Mouse (Mus musculus): ENCODE measurements around the gene Retnla. TPM values are rescaled to one million over a fixed set of nuclear protein-coding genes. Genes with fewer than 3 reads are reported as not detected.

Retnla gene
- not detected in 2 replicates for polyA plus RNA-seq (2015; fragmentation: Nextera tagmentation; extraction: Ambion mirVana)

DNA sequence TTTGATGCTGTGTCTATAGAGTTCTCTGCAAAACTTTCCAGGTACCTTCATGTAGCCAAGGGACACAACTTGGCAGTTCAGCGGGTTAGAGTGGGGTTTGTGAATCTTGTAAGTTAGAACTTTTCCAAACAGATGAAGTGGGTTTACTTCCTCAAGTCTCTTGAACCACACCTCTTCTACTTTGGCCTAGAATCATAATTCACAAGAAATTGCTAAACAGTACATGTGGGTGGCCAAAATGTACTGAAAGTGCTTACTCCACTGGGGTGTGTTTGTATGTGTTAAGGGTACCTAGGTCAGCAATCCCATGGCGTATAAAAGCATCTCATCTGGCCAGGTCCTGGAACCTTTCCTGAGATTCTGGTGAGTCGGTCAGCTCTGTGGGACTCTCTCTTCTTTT is at the start of gene Retnla:
Gene Retnla (plus strand): TSS at position 286 of the 400 bp plus-strand sequence.
- Histone ChIP-seq H3K27me3 (ENCODE audit: control insufficient read depth, insufficient read depth, low read depth, low read length) (no peaks in the 10 kb centered on the region), H3K9ac (ENCODE audit: low read depth, low read length) (no peak within 1 kb of the TSS), H3K27ac (ENCODE audit: low read length) (no peak within 1 kb of the TSS), H3K9me3 (replicated peaks; ENCODE audit: control insufficient read depth, low read length, poor library complexity, severe bottlenecking) (no peaks in the 10 kb centered on the region), H3K4me3 (ENCODE audit: low read depth, low read length) (no peak within 1 kb of the TSS), H3K4me2 (ENCODE audit: low read length) (no peak within 1 kb of the TSS), H3K36me3 (ENCODE audit: control insufficient read depth, insufficient read depth, low read length) (no peaks in the 10 kb centered on the region), H3K4me1 (ENCODE audit: control insufficient read depth, insufficient read depth, low read length) (no peaks in the 10 kb centered on the region)
- ATAC-seq = no peak
- WGBS = 81% methylated on average over 3 of the region's 3 CpGs

- ATAC-seq = no peak
- no peaks in the 10 kb centered on the region for H3K4me1 ChIP-seq (ENCODE audit: control insufficient read depth, insufficient read depth, low read length)
These were observed 44.1 kb upstream of the Retnla start for GRCm38 (mm10) chr16:48798285-48798684.

GRCm38 (mm10) chr16:48799470-48799869 is 42.9 kb upstream of the Retnla start:
- no peak for ATAC-seq
- 81% methylated on average over 3 of the region's 3 CpGs for WGBS
- Histone ChIP-seq H3K27ac (ENCODE audit: low read length) (no peak overlapping the region), H3K4me3 (ENCODE audit: low read depth, low read length) (no peak overlapping the region), H3K4me2 (ENCODE audit: low read length) (no peak overlapping the region), H3K9ac (ENCODE audit: low read depth, low read length) (no peak overlapping the region), H3K27me3 (ENCODE audit: control insufficient read depth, insufficient read depth, low read depth, low read length) (no peaks in the 10 kb centered on the region), H3K36me3 (ENCODE audit: control insufficient read depth, insufficient read depth, low read length) (no peaks in the 10 kb centered on the region), H3K4me1 (ENCODE audit: control insufficient read depth, insufficient read depth, low read length) (no peaks in the 10 kb centered on the region), H3K9me3 (replicated peaks; ENCODE audit: control insufficient read depth, low read length, poor library complexity, severe bottlenecking) (no peaks in the 10 kb centered on the region)

More at GRCm38 (mm10) chr16:48798285-48798684, 44.1 kb upstream of the Retnla start:
- no peaks in the 10 kb centered on the region for H3K36me3 ChIP-seq (ENCODE audit: control insufficient read depth, insufficient read depth, low read length)
- H3K4me2 ChIP-seq (ENCODE audit: low read length) = no peak overlapping the region
- WGBS = 82% methylated on average over 3 of the region's 3 CpGs
- H3K27ac ChIP-seq (ENCODE audit: low read length) = no peak overlapping the region
- no peaks in the 10 kb centered on the region for H3K9me3 ChIP-seq (replicated peaks; ENCODE audit: control insufficient read depth, low read length, poor library complexity, severe bottlenecking)
- H3K4me3 ChIP-seq (ENCODE audit: low read depth, low read length) = no peak overlapping the region
- H3K9ac ChIP-seq (ENCODE audit: low read depth, low read length) = no peak overlapping the region
- no peaks in the 10 kb centered on the region for H3K27me3 ChIP-seq (ENCODE audit: control insufficient read depth, insufficient read depth, low read depth, low read length)

DNA sequence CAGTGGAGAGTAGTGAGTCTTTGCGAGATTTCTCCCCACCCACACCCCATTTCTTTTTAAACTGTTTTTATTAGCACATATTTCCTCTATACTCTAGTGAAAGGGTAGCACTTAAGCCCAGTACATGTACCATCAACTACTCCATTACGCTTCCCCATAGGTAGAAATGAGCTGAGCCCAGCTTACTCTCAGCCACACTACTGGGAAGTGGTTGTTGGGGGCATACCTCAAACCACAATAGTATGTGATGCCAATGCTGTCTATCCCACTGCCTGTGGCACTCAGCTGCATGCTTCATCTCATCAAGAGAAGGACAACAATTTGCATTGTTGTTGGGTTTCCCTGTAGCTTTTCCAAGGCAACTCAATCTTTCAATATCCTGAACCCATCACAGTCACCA is 41.4 kb upstream of the Retnla start:
- no peaks in the 10 kb centered on the region for H3K9me3 ChIP-seq (replicated peaks; ENCODE audit: control insufficient read depth, low read length, poor library complexity, severe bottlenecking)
- H3K27me3 ChIP-seq (ENCODE audit: control insufficient read depth, insufficient read depth, low read depth, low read length) = no peaks in the 10 kb centered on the region
- H3K9ac ChIP-seq (ENCODE audit: low read depth, low read length) = no peak overlapping the region
- no peak for ATAC-seq
- no peaks in the 10 kb centered on the region for H3K36me3 ChIP-seq (ENCODE audit: control insufficient read depth, insufficient read depth, low read length)
- WGBS = 94% methylated on average over 2 of the region's 2 CpGs
- H3K4me3 ChIP-seq (ENCODE audit: low read depth, low read length) = no peak overlapping the region
- H3K4me1 ChIP-seq (ENCODE audit: control insufficient read depth, insufficient read depth, low read length) = no peaks in the 10 kb centered on the region
- no peak overlapping the region for H3K4me2 ChIP-seq (ENCODE audit: low read length)
- no peak overlapping the region for H3K27ac ChIP-seq (ENCODE audit: low read length)

DNA sequence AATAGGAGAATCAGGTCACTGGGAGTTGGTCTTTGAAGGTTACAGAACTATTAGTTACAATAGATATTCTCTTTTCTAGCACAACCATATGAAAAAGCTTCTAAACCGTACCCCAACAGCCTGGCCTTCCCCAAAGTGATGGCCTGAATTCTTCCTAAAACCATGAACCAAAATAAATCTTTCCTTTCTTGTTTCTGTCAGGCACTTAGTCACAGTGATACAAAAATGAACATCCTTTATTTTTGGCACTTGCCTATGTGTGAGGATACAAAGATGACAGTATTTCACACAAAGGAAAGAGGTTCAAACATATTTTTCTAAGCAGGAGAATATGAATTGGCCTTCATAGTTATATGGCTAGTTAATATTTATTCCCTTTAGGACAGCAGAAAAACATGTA is 36.9 kb upstream of the Retnla start:
- no peak overlapping the region for H3K9ac ChIP-seq (ENCODE audit: low read depth, low read length)
- H3K9me3 ChIP-seq (replicated peaks; ENCODE audit: control insufficient read depth, low read length, poor library complexity, severe bottlenecking) = no peaks in the 10 kb centered on the region
- ATAC-seq = no peak
- H3K36me3 ChIP-seq (ENCODE audit: control insufficient read depth, insufficient read depth, low read length) = no peaks in the 10 kb centered on the region
- no peak overlapping the region for H3K27ac ChIP-seq (ENCODE audit: low read length)
- H3K4me2 ChIP-seq (ENCODE audit: low read length) = no peak overlapping the region
- no peaks in the 10 kb centered on the region for H3K27me3 ChIP-seq (ENCODE audit: control insufficient read depth, insufficient read depth, low read depth, low read length)
- 84% methylated on average over 1 of the region's 1 CpGs for WGBS
- H3K4me1 ChIP-seq (ENCODE audit: control insufficient read depth, insufficient read depth, low read length) = no peaks in the 10 kb centered on the region
- no peak overlapping the region for H3K4me3 ChIP-seq (ENCODE audit: low read depth, low read length)

- no peak overlapping the region for H3K4me3 ChIP-seq (ENCODE audit: low read depth, low read length)
- whole genome bisulfite sequencing = 93% methylated on average over 1 of the region's 1 CpGs
- no peak overlapping the region for H3K4me2 ChIP-seq (ENCODE audit: low read length)
These were observed 35.8 kb upstream of the Retnla start for GRCm38 (mm10) chr16:48806521-48806920.

GRCm38 (mm10) chr16:48809374-48809773 is 33.0 kb upstream of the Retnla start:
- Histone ChIP-seq H3K4me2 (ENCODE audit: low read length) (no peak overlapping the region), H3K4me1 (ENCODE audit: control insufficient read depth, insufficient read depth, low read length) (no peaks in the 10 kb centered on the region), H3K36me3 (ENCODE audit: control insufficient read depth, insufficient read depth, low read length) (no peaks in the 10 kb centered on the region), H3K27me3 (ENCODE audit: control insufficient read depth, insufficient read depth, low read depth, low read length) (no peaks in the 10 kb centered on the region), H3K9me3 (replicated peaks; ENCODE audit: control insufficient read depth, low read length, poor library complexity, severe bottlenecking) (no peaks in the 10 kb centered on the region), H3K9ac (ENCODE audit: low read depth, low read length) (no peak overlapping the region), H3K27ac (ENCODE audit: low read length) (no peak overlapping the region), H3K4me3 (ENCODE audit: low read depth, low read length) (no peak overlapping the region)
- 55% methylated on average over 2 of the region's 2 CpGs for WGBS
- ATAC-seq = no peak

More at GRCm38 (mm10) chr16:48806521-48806920, 35.8 kb upstream of the Retnla start:
- Histone ChIP-seq H3K36me3 (ENCODE audit: control insufficient read depth, insufficient read depth, low read length) (no peaks in the 10 kb centered on the region), H3K27ac (ENCODE audit: low read length) (no peak overlapping the region), H3K9ac (ENCODE audit: low read depth, low read length) (no peak overlapping the region), H3K9me3 (replicated peaks; ENCODE audit: control insufficient read depth, low read length, poor library complexity, severe bottlenecking) (no peaks in the 10 kb centered on the region), H3K4me1 (ENCODE audit: control insufficient read depth, insufficient read depth, low read length) (no peaks in the 10 kb centered on the region), H3K27me3 (ENCODE audit: control insufficient read depth, insufficient read depth, low read depth, low read length) (no peaks in the 10 kb centered on the region)
- ATAC-seq = no peak

DNA sequence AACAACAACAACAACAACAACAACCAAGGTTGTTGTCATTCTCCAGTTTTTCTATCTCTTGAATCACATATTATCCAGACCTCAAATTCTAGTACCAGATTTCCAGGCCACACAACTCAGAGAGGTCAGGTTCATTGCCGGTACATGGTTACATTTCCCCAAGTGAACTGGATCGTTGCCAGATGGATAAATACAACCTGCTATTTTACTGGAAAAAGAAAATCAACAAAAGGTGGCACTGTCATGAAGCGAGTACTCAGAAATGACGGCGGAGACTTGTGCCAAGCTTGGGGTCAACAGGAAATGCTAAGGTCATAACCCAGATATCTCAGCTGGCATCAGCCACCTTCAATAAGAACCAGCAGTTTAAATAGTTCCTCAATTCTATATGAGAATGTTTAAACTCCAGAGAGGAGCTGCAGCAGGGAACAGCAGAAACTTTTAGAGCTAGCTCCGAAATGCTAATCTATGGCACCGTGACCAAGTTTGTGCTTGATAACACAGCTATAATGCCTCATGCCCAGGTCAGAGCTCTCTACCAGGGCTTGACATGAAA is 30.4 kb upstream of the Retnla start:
- H3K9me3 ChIP-seq (replicated peaks; ENCODE audit: control insufficient read depth, low read length, poor library complexity, severe bottlenecking) = no peaks in the 10 kb centered on the region
- no peaks in the 10 kb centered on the region for H3K27me3 ChIP-seq (ENCODE audit: control insufficient read depth, insufficient read depth, low read depth, low read length)
- 92% methylated on average over 7 of the region's 7 CpGs for WGBS
- ATAC-seq = no peak
- H3K9ac ChIP-seq (ENCODE audit: low read depth, low read length) = no peak overlapping the region
- H3K27ac ChIP-seq (ENCODE audit: low read length) = no peak overlapping the region
- H3K4me2 ChIP-seq (ENCODE audit: low read length) = no peak overlapping the region
- no peaks in the 10 kb centered on the region for H3K36me3 ChIP-seq (ENCODE audit: control insufficient read depth, insufficient read depth, low read length)
- no peaks in the 10 kb centered on the region for H3K4me1 ChIP-seq (ENCODE audit: control insufficient read depth, insufficient read depth, low read length)
- no peak overlapping the region for H3K4me3 ChIP-seq (ENCODE audit: low read depth, low read length)

- WGBS = 96% methylated on average over 2 of the region's 2 CpGs
These were observed 25.7 kb upstream of the Retnla start, which contains the start of gene Retnlb for GRCm38 (mm10) chr16:48816695-48817094. Gene Retnlb, plus strand, starts transcription at chr16:48816856.

More at GRCm38 (mm10) chr16:48816695-48817094, 25.7 kb upstream of the Retnla start, which contains the start of gene Retnlb:
- no peaks in the 10 kb centered on the region for H3K4me1 ChIP-seq (ENCODE audit: control insufficient read depth, insufficient read depth, low read length)
- no peaks in the 10 kb centered on the region for H3K9me3 ChIP-seq (replicated peaks; ENCODE audit: control insufficient read depth, low read length, poor library complexity, severe bottlenecking)
- H3K4me3 ChIP-seq (ENCODE audit: low read depth, low read length) = no peak within 1 kb of the TSS
- H3K9ac ChIP-seq (ENCODE audit: low read depth, low read length) = no peak within 1 kb of the TSS
- no peak within 1 kb of the TSS for H3K4me2 ChIP-seq (ENCODE audit: low read length)
- H3K36me3 ChIP-seq (ENCODE audit: control insufficient read depth, insufficient read depth, low read length) = no peaks in the 10 kb centered on the region
- ATAC-seq = no peak
- H3K27me3 ChIP-seq (ENCODE audit: control insufficient read depth, insufficient read depth, low read depth, low read length) = no peaks in the 10 kb centered on the region
- no peak within 1 kb of the TSS for H3K27ac ChIP-seq (ENCODE audit: low read length)
